Mouse (Mus musculus) megakaryocyte, embryonic 14.5 days (primary cell): ENCODE measurements around the gene Dnah2.

Source experiments
- FLI1 ChIP-seq: IDR thresholded peaks from 2 replicates; pipeline ENCODE4 v1.6.1; 2012; ENCODE audit warnings: low read length, inconsistent platforms, mixed read lengths
- GATA1 ChIP-seq: IDR thresholded peaks from 3 replicates; pipeline ENCODE4 v1.6.1; 2012; ENCODE audit warnings: mixed read lengths, low read length, inconsistent platforms, borderline replicate concordance

DNA sequence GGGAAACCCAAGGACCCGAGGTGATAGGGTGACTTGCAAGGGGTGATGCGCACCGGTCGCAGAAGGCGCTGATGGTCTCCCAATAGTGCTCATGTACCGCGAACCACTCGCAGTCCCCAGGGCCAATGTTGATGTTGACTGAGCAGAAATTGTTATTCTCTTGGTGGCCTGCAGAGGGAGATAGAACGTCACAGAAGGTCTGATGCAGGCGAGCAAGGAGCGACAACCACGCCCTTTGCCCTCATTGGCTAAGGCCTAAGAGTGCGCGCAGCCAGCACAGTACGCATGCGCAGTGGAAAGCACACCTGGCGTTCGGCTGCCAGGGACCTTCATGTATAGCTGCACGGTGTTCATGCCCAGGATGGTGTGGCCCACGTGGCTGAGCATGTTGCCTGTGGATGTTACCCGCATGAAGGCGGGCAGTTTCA, 147.7 kb downstream of the Dnah2 start:
- TF ChIP-seq GATA1 (no peak), FLI1 (no peak)
